Mouse (Mus musculus) midbrain, embryonic 10.5 days (tissue): Measurements from ENCODE around the gene Znhit6. TPM values are rescaled to one million over a fixed set of nuclear protein-coding genes. Genes with fewer than 3 reads are reported as not detected.
A peak's percentile ranks its signal among the peaks of the same experiment; 100 is the strongest.

Experiments used
- DNase-seq: peaks from one replicate; pipeline ENCODE4 v3.0.0-alpha.2; 2017; ENCODE audit warnings: low spot score
- H3K27ac ChIP-seq: fragments of 300-500 bp; sonication (generic); replicated peaks from 2 replicates; pipeline ENCODE4 v1.5.1; 2016; ENCODE audit warnings: mild to moderate bottlenecking
- H3K27me3 ChIP-seq: fragments of 300-500 bp; sonication (generic); 2 replicates; pipeline ENCODE4 v1.6.1; 2016; ENCODE audit warnings: low read depth, mild to moderate bottlenecking; ENCODE audit not compliant: poor library complexity, severe bottlenecking
- H3K36me3 ChIP-seq: fragments of 300-500 bp; sonication (generic); 2 replicates; pipeline ENCODE4 v1.6.1; 2016; ENCODE audit warnings: mild to moderate bottlenecking, moderate library complexity
- H3K4me1 ChIP-seq: fragments of 300-500 bp; sonication (generic); 2 replicates; pipeline ENCODE4 v1.6.1; 2016
- H3K4me3 ChIP-seq: fragments of 300-500 bp; sonication (generic); 2 replicates; pipeline ENCODE4 v1.5.1; 2016; ENCODE audit warnings: mild to moderate bottlenecking, moderate library complexity
- H3K9me3 ChIP-seq: fragments of 300-500 bp; sonication (generic); replicated peaks from 2 replicates; pipeline ENCODE4 v1.6.1; 2016; ENCODE audit warnings: mild to moderate bottlenecking
- WGBS: fragments of 180-500 bp; shearing (Covaris S2); methylation state at CpG from one replicate; pipeline ENCODE4 v1.1.7; 2016; 5-methylcytosine and 5-hydroxymethylcytosine counted together
- polyA plus RNA-seq: library from polyadenylated mRNA; unstranded; fragments of >200 nt; fragmentation: Nextera tagmentation; extraction: Ambion mirVana; gene quantifications from 2 replicates; pipeline ENCODE4 v1.2.1, GENCODE M21; 2016

Gene Znhit6
- polyA plus RNA-seq, 1 experiment from 2014 or later, result 46.4 TPM

GRCm38 (mm10) chr3:145634002-145634710 lies 58.2 kb downstream of the Znhit6 start:
- Histone ChIP-seq H3K27me3 (peaks cover 19% of the 10 kb centered on the region), H3K36me3 (no peaks in the 10 kb centered on the region), H3K4me3 (no peak overlapping the region), H3K27ac (no peak overlapping the region), H3K9me3 (no peaks in the 10 kb centered on the region), H3K4me1 (peaks cover 13% of the 10 kb centered on the region)
- DNase-seq, result no peak
- 81% methylated on average over 14 of the region's 14 CpGs for WGBS

GRCm38 (mm10) chr3:145640170-145640569 lies 64.2 kb downstream of the Znhit6 start:
- Histone ChIP-seq H3K9me3 (no peaks in the 10 kb centered on the region), H3K4me3 (no peak overlapping the region), H3K27ac (no peak overlapping the region), H3K4me1 (peaks cover 22% of the 10 kb centered on the region), H3K27me3 (peaks cover 42% of the 10 kb centered on the region), H3K36me3 (no peaks in the 10 kb centered on the region)
- no peak for DNase-seq
- 87% methylated on average over 4 of the region's 4 CpGs for WGBS

GRCm38 (mm10) chr3:145640583-145640982 lies 64.6 kb downstream of the Znhit6 start:
- DNase-seq, result no peak
- Histone ChIP-seq H3K4me1 (peaks cover 26% of the 10 kb centered on the region), H3K27me3 (peaks cover 42% of the 10 kb centered on the region), H3K4me3 (no peak overlapping the region), H3K36me3 (no peaks in the 10 kb centered on the region), H3K27ac (no peak overlapping the region), H3K9me3 (no peaks in the 10 kb centered on the region)
- 84% methylated on average over 4 of the region's 4 CpGs for WGBS

- Histone ChIP-seq H3K4me1 (peaks cover 32% of the 10 kb centered on the region), H3K27me3 (peaks cover 42% of the 10 kb centered on the region), H3K4me3 (no peak overlapping the region), H3K27ac (no peak overlapping the region), H3K36me3 (no peaks in the 10 kb centered on the region), H3K9me3 (no peaks in the 10 kb centered on the region)
- DNase-seq, result no peak
- 82% methylated on average over 5 of the region's 5 CpGs for WGBS
Observed at GRCm38 (mm10) chr3:145641036-145641685, 65.2 kb downstream of the Znhit6 start.

- Histone ChIP-seq H3K27ac (no peak overlapping the region), H3K36me3 (no peaks in the 10 kb centered on the region), H3K4me1 (peaks cover 39% of the 10 kb centered on the region), H3K4me3 (no peak overlapping the region), H3K9me3 (no peaks in the 10 kb centered on the region), H3K27me3 (peaks cover 42% of the 10 kb centered on the region)
- DNase-seq, result no peak
- WGBS, result 80% methylated on average over 3 of the region's 3 CpGs
Observed at GRCm38 (mm10) chr3:145641878-145642277, 65.9 kb downstream of the Znhit6 start.

GRCm38 (mm10) chr3:145642861-145643260 lies 66.9 kb downstream of the Znhit6 start:
- no peaks in the 10 kb centered on the region for H3K9me3 ChIP-seq
- DNase-seq, result no peak
- no peak overlapping the region for H3K27ac ChIP-seq
- H3K4me1 ChIP-seq, result peaks cover 49% of the 10 kb centered on the region
- peaks cover 46% of the 10 kb centered on the region for H3K27me3 ChIP-seq
- WGBS, result 62% methylated on average over 11 of the region's 11 CpGs
- H3K36me3 ChIP-seq, result peaks cover 8% of the 10 kb centered on the region; the same call in 1 of the 2 replicates
- H3K4me3 ChIP-seq, result no peak overlapping the region

- Histone ChIP-seq H3K4me3 (no peak overlapping the region), H3K27ac (peak overlapping the region; percentile 61; the same call in 1 of the 2 replicates), H3K9me3 (no peaks in the 10 kb centered on the region), H3K27me3 (peaks cover 55% of the 10 kb centered on the region), H3K36me3 (peaks cover 8% of the 10 kb centered on the region; the same call in 1 of the 2 replicates), H3K4me1 (peaks cover 75% of the 10 kb centered on the region)
- DNase-seq, result no peak
- WGBS, result 73% methylated on average over 6 of the region's 6 CpGs
Observed at GRCm38 (mm10) chr3:145645463-145645862, 69.5 kb downstream of the Znhit6 start.

- 23% methylated on average over 3 of the region's 3 CpGs for WGBS
- Histone ChIP-seq H3K27me3 (peaks cover 60% of the 10 kb centered on the region), H3K4me3 (no peak overlapping the region), H3K27ac (0 out of 2 replicates have a peak overlapping the region, but pooled peaks have one; percentile 6), H3K9me3 (no peaks in the 10 kb centered on the region), H3K36me3 (peaks cover 8% of the 10 kb centered on the region; the same call in 1 of the 2 replicates), H3K4me1 (peaks cover 80% of the 10 kb centered on the region)
- DNase-seq, result peak; percentile 55
Observed at GRCm38 (mm10) chr3:145646009-145646408, 70.0 kb downstream of the Znhit6 start.

- Histone ChIP-seq H3K4me1 (peaks cover 87% of the 10 kb centered on the region), H3K27me3 (peaks cover 67% of the 10 kb centered on the region)
- DNase-seq, result no peak
Observed at GRCm38 (mm10) chr3:145646666-145647065, 70.7 kb downstream of the Znhit6 start.

GRCm38 (mm10) chr3:145647416-145647815 lies 71.4 kb downstream of the Znhit6 start:
- no peak overlapping the region for H3K27ac ChIP-seq
- H3K27me3 ChIP-seq, result peaks cover 74% of the 10 kb centered on the region
- DNase-seq, result no peak
- H3K9me3 ChIP-seq, result no peaks in the 10 kb centered on the region
- H3K4me3 ChIP-seq, result peak overlapping the region; percentile 11; the same call in 1 of the 2 replicates
- peaks cover 8% of the 10 kb centered on the region; the same call in 1 of the 2 replicates for H3K36me3 ChIP-seq
- 87% methylated on average over 18 of the region's 18 CpGs for whole genome bisulfite sequencing
- peaks cover 94% of the 10 kb centered on the region for H3K4me1 ChIP-seq

More at GRCm38 (mm10) chr3:145646666-145647065, 70.7 kb downstream of the Znhit6 start:
- Histone ChIP-seq H3K4me3 (peak overlapping the region; percentile 11; the same call in 1 of the 2 replicates), H3K9me3 (no peaks in the 10 kb centered on the region), H3K27ac (0 out of 2 replicates have a peak overlapping the region, but pooled peaks have one; percentile 6), H3K36me3 (peaks cover 8% of the 10 kb centered on the region; the same call in 1 of the 2 replicates)
- 77% methylated on average over 2 of the region's 2 CpGs for WGBS

- Histone ChIP-seq H3K4me1 (peaks cover 96% of the 10 kb centered on the region), H3K27me3 (peaks cover 77% of the 10 kb centered on the region), H3K4me3 (peak overlapping the region; percentile 73), H3K27ac (peak overlapping the region; percentile 91), H3K9me3 (no peaks in the 10 kb centered on the region), H3K36me3 (peaks cover 8% of the 10 kb centered on the region; the same call in 1 of the 2 replicates)
- 23% methylated on average over 26 of the region's 26 CpGs for WGBS
- peak; percentile 60 for DNase-seq
Observed at GRCm38 (mm10) chr3:145648097-145648931, 72.3 kb downstream of the Znhit6 start.
